Mouse (Mus musculus) kidney, adult 2 months (tissue): ENCODE data around the gene Spata5. TPM values are rescaled to one million over a fixed set of nuclear protein-coding genes. Genes with fewer than 3 reads are reported as not detected.
A peak's percentile ranks its signal among the peaks of the same experiment; 100 is the strongest.

Experiments
- DNase-seq: peaks from one replicate; pipeline ENCODE4 v3.0.0; 2021
- H3K27ac ChIP-seq: fragments of 200-500 bp; 2 replicates; pipeline ENCODE4 v1.5.1; 2012; ENCODE audit warnings: low read depth, low read length, control low read depth, inconsistent platforms; ENCODE audit not compliant: insufficient read depth
- H3K27me3 ChIP-seq: fragments of 200-500 bp; replicated peaks from 2 replicates; pipeline ENCODE4 v1.6.1; 2012; ENCODE audit warnings: mild to moderate bottlenecking, moderate library complexity, low read length, inconsistent platforms; ENCODE audit not compliant: control insufficient read depth, insufficient read depth
- H3K36me3 ChIP-seq: fragments of 200-500 bp; 2 replicates; pipeline ENCODE4 v1.6.1; 2012; ENCODE audit warnings: mild to moderate bottlenecking, moderate library complexity, low read length, inconsistent platforms; ENCODE audit not compliant: control insufficient read depth, insufficient read depth
- H3K4me1 ChIP-seq: fragments of 200-500 bp; 2 replicates; pipeline ENCODE4 v1.6.1; 2011; ENCODE audit warnings: low read length; ENCODE audit not compliant: control insufficient read depth, insufficient read depth
- H3K4me3 ChIP-seq: fragments of 200-500 bp; 2 replicates; pipeline ENCODE4 v1.5.1; 2011; ENCODE audit warnings: mild to moderate bottlenecking, low read depth, low read length, control low read depth; ENCODE audit not compliant: insufficient read depth
- CTCF ChIP-seq: fragments of 200-500 bp; conservative IDR thresholded peaks from 2 replicates; pipeline ENCODE4 v1.5.1; 2011; ENCODE audit warnings: low read depth, mild to moderate bottlenecking, control low read depth, low read length, moderate library complexity, mixed read lengths; ENCODE audit not compliant: insufficient read depth, insufficient read length
- POLR2A ChIP-seq: fragments of 200-500 bp; IDR thresholded peaks from one replicate; pipeline ENCODE4 v1.6.1; 2011; ENCODE audit warnings: low read depth, low read length, control low read depth
- WGBS: fragments of 180-500 bp; shearing (Covaris S2); methylation state at CpG from one replicate; pipeline ENCODE4 v1.1.7; 2018; 5-methylcytosine and 5-hydroxymethylcytosine counted together
- polyA plus RNA-seq: library from polyadenylated mRNA; depleted of rRNA; stranded (reverse); fragments of >200 nt; gene quantifications from 2 replicates; pipeline ENCODE4 v1.2.3, GENCODE M21; 2012

Spata5 gene
- polyA plus RNA-seq, 1 experiment = 2.7 TPM

DNA sequence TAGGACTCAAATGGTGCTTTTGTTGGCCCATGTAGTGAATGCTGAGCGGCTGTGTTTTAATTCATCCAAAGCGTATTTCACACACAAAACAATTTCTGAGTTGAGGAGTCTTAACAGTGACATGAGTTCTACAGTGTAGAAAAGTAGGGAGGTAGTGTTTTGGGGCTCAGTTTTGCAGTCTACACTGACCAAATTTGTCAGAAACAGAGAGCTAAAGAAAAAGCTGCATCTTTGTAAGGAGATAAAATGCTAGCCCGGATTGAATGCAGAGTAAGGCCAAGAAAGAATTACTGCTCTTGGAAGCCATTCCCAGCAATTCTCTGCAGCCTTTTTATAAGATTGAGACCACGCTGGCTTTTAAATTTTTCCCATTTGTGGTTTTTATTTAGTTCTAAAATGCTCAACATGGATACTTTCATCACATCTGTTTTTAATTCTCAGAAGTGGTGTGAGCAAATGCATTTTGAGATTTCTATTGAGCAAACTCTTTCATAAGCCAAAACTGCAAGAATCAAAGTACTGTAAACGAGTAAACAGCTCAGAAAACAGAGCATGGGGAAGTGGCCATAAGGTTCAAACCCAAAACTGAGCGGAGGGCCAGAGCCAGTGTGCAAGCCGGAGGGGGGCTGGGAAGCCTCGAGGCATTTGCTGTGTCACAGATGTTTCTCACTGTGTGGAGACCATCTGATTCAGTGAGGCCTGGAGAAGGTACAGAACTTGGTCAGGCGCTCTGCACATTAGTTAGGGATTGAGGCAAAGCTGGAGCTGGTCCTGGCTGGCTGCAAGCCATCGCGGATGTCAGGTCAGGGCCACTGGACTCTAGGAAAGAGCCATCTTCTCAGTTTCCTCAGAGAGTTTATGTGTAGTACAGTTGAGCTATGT lies 17.7 kb upstream of the Spata5 start:
- TF ChIP-seq CTCF = no peak
- no peak for TF ChIP-seq POLR2A
- Histone ChIP-seq H3K27ac (0 out of 2 replicates have a peak overlapping the region, but pooled peaks have one; percentile 3), H3K4me3 (no peak overlapping the region), H3K4me1 (no peaks in the 10 kb centered on the region), H3K27me3 (no peaks in the 10 kb centered on the region), H3K36me3 (no peaks in the 10 kb centered on the region)
- peak; percentile 60 for DNase-seq
- WGBS = 76% methylated on average over 11 of the region's 11 CpGs

DNA sequence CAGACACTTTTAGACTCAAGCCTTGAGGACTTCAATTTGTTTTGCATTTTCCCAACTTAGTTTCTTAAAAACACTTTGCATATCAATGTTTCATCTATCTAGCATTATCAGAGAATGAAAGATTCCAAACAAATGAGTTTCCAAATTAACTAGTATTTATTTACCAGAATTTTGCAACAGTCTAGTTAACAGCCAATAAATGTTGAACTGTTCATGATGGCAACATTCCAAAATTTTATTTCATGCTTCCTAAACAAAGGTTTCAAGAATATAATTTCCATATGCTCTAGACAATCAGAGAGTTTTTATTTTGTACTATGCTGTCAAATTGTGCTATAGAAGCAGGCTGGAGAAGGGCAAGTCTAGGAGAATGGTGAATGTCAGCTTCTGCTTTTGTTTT lies 12.1 kb upstream of the Spata5 start:
- Histone ChIP-seq H3K4me3 (no peak overlapping the region), H3K4me1 (no peaks in the 10 kb centered on the region), H3K36me3 (no peaks in the 10 kb centered on the region), H3K27ac (no peak overlapping the region), H3K27me3 (no peaks in the 10 kb centered on the region)
- TF ChIP-seq CTCF (no peak), POLR2A (no peak)
- no peak for DNase-seq

DNA sequence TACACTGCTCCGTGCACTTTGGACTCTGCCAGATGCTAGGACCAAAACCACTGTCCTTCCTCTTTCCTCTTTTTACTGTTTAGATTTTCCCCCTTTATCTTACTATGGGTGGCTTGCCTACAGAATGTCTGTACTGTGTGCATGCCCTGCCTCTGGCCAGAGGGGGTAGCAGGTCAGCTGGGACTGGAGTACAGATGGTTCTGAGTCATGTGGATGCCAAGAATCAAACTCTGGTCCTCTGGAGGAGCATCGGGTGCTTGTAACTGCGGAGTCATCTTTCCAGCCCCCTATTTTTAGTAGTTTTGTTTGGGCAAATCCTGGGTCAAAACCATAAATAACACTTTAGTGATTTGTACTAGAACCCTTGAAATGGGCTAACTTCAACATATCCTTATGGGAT lies 6.2 kb upstream of the Spata5 start:
- no peak for TF ChIP-seq CTCF
- no peak for TF ChIP-seq POLR2A
- Histone ChIP-seq H3K36me3 (no peaks in the 10 kb centered on the region), H3K27me3 (no peaks in the 10 kb centered on the region), H3K27ac (no peak overlapping the region), H3K4me3 (no peak overlapping the region), H3K4me1 (no peaks in the 10 kb centered on the region)
- DNase-seq = no peak
- 85% methylated on average over 3 of the region's 3 CpGs for WGBS

DNA sequence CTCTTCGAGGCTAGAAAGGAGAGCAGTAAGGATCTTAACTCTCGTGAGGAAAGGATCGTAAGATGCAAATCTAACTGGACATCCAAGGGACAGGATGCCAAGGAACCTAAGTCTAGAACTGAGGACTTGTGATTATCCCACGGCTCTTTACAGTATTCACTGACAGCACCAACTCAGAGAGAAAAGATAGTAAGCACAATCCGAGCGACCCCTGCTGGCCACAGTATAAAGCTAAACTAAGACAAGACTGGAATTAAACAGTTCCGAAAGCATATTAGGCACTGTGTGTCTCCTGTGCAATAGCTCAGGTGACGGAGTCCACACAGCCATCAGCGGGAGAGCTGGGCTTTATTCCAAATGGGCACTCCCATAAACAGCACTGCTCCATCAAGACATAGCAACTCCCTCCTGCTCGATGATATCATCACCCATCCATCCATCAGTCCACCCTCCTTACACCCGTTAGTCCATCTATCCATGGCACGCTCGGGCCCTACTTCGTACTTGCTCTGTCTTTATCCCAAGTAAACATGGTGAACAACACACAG lies 5.2 kb upstream of the Spata5 start:
- DNase-seq = peak; percentile 83
- WGBS = 45% methylated on average over 14 of the region's 14 CpGs

DNA sequence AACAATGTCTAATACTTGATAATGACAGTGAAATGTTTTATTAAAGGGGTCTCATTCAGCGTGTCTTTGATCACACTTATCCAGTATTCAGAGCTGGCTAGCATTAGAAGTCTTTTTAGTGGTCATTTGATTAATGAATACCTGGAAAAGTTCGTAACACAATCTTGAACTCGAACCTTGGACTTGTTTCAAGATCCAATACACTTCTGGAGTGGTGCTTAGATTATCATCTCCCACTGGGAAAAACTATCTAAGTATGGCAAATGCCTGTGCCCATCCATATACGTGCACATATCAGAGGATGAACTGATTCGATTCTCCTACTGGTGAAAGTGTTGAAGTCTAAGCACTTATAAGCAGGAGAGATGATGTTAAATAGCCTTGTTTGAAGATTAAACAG lies 1.4 kb upstream of the Spata5 start:
- Histone ChIP-seq H3K27me3 (no peaks in the 10 kb centered on the region), H3K27ac (0 out of 2 replicates have a peak overlapping the region, but pooled peaks have one; percentile 65), H3K4me1 (peaks cover 3% of the 10 kb centered on the region; the same call in 1 of the 2 replicates), H3K36me3 (no peaks in the 10 kb centered on the region), H3K4me3 (no peak overlapping the region)
- DNase-seq = peak; percentile 67
- 36% methylated on average over 5 of the region's 5 CpGs for WGBS
- TF ChIP-seq CTCF = no peak
- TF ChIP-seq POLR2A = no peak

More for the DNA sequence above, 5.2 kb upstream of the Spata5 start:
- Histone ChIP-seq H3K4me1 (no peaks in the 10 kb centered on the region), H3K36me3 (no peaks in the 10 kb centered on the region), H3K27me3 (no peaks in the 10 kb centered on the region), H3K27ac (no peak overlapping the region), H3K4me3 (no peak overlapping the region)
- TF ChIP-seq CTCF (peak; percentile 45), POLR2A (no peak)

DNA sequence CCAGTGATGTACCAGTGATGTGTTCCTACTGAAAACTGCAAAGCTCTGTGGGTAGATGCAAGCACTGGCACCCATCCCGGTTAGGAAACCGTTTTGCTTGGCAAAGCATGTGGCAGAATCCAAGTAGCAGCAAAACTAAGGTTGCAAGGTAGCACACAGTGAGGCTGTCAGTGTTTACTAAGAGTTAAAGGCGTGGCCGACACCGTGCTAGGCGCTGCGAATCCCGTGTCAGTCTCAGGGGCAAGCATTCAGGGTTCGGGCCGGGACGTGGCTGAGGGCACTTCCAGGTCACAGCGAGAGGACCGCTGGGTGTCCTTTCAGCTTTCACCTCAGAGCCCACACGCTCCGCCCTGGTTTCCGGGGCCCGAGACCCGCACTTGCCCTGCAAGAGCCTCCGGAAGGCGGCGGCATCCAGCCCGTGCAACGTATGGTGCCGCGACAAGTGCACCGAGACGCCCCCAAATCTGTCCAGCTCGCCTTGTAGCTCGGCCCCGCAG lies 687 bp upstream of the Spata5 start:
- peak; percentile 80 for DNase-seq
- 1% methylated on average over 30 of the region's 30 CpGs for WGBS
- TF ChIP-seq POLR2A (no peak), CTCF (no peak)
- H3K4me3 ChIP-seq = peak overlapping the region; percentile 56
- H3K27ac ChIP-seq = peak overlapping the region; percentile 65
- no peaks in the 10 kb centered on the region for H3K27me3 ChIP-seq
- peaks cover 3% of the 10 kb centered on the region; the same call in 1 of the 2 replicates for H3K4me1 ChIP-seq
- no peaks in the 10 kb centered on the region for H3K36me3 ChIP-seq

DNA sequence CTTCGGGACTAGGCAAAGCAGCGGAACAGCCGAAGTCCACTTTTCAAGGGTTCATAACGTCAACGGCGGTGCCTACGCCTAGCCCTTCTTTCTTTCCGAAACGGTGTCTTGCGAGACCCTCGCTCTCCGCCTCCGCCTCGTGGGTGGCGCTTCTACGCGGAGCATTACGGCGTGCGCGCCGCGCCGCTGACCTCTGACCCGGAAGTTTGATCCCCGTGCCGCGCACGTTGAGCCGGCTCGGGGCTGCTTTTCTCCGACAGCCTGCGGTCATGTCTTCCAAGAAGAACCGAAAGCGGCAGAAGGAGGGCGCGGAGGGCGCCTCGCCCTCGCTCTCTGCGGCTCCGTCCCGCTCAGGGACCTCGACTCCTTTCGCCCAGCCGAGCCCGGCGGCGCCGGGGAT lies 376 bp downstream of the Spata5 start, which contains the start of gene Nudt6:
Gene Nudt6, minus strand, starts transcription at position 140 of the 400 bp plus-strand sequence.
- WGBS = under 1% methylated on average over 50 of the region's 50 CpGs
- Histone ChIP-seq H3K27ac (peak within 1 kb of the TSS; percentile 70), H3K27me3 (no peaks in the 10 kb centered on the region), H3K36me3 (no peaks in the 10 kb centered on the region), H3K4me3 (peak within 1 kb of the TSS; percentile 78), H3K4me1 (peaks cover 3% of the 10 kb centered on the region; the same call in 1 of the 2 replicates)
- TF ChIP-seq POLR2A (no peak), CTCF (no peak)
- peak; percentile 93 for DNase-seq
